Mouse (Mus musculus): ENCODE results near the gene Serinc5. TPM values are rescaled to one million over a fixed set of nuclear protein-coding genes. Genes with fewer than 3 reads are reported as not detected.

Gene Serinc5
- total RNA-seq, 2 experiments from 2014 or later: 62.3 to 62.4 TPM

DNA sequence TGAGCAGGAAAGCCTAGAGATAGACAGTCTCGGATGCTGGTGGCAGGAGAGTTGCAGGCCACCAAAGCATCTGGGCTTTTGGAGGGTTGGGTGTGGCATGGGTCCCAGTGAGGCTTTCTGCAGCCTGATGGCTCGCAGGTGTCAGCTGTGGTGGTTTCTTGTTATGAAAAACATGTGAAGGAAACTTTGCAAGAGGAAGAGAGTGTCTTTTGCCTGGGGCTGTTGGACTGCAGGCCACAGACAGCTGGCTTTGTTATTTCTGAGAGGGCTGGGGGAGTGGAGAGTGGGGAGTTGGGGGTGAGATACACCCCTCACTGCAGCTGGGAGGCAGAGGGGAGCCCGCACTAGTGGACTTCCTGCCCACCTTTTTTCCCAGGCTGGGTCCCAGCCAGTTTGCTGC, 127.9 kb downstream of the Serinc5 start:
- intact Hi-C loops (cut with DNase I): no loop called here
- no peak overlapping the region for H3K27ac ChIP-seq
- no peak overlapping the region for H3K4me3 ChIP-seq
- TF ChIP-seq CTCF (IDR thresholded peaks at IDR 0.05): no peak
- DNase-seq (ENCODE audit: extremely low spot score in 1 of 2, low spot score in 2 of 2): no peak

DNA sequence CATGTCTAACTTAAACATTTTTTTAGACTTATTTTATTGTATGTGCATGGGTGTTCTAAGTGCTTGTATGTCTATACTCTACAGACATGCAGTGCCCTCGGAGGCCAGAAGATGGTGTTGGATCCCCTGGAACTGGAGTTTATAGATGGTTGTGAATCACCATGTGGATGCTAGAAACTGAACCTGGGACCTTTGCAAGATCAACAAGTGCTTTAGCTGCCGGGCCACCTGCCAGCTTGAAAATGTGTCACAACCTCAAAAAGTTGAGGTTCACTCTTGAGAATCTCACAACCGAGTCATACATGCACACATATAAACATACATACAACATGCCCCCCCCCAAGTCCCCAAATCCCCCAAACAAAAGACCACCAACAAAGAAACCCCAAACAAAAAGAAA, 129.0 kb downstream of the Serinc5 start:
- intact Hi-C loops (cut with DNase I): loop anchor here (1.0 to 2.0 kb wide), 2 partner anchors 160 to 379 kb away; no protein-coding TSS in a partner anchor
- DNase-seq (ENCODE audit: extremely low spot score in 1 of 2, low spot score in 2 of 2): no peak
- no peak overlapping the region for H3K4me3 ChIP-seq
- TF ChIP-seq CTCF (IDR thresholded peaks at IDR 0.05): no peak
- H3K27ac ChIP-seq: no peak overlapping the region

DNA sequence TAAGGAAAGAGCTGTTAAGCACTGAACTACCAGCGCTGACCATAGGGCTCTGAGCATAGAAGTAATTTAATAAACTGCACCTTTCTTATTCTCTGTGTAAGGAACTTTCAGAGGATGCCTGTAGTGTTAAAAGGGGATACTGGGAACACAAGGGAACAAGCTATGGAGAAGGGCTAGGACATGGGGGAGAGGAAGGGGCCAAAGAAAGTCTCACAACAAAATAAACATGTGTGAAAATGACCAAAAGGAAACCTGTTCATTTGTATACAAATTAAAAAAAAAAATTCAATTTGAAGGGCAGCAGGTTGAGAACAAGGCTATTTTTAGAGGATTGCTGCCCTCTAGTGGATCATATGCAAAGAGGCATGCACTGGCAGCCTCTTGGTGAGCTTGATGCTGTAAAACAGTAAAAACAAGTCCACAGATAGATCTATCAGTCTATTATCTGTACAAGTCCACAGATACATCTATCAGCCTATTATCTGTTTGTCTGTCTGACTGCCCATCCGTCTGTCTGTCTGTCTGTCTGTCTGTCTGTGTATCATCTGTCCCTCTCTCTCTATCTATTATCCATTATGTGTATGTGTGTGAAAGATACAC, 129.9 kb downstream of the Serinc5 start:
- Histone ChIP-seq H3K27ac (no peak overlapping the region), H3K4me3 (no peak overlapping the region)
- peak; percentile 91 for TF ChIP-seq CTCF (IDR thresholded peaks at IDR 0.05)
- intact Hi-C loops (cut with DNase I): loop anchor here (1.0 to 2.0 kb wide), 2 partner anchors 160 to 380 kb away; no protein-coding TSS in a partner anchor
- no peak for DNase-seq (ENCODE audit: extremely low spot score in 1 of 2, low spot score in 2 of 2)

DNA sequence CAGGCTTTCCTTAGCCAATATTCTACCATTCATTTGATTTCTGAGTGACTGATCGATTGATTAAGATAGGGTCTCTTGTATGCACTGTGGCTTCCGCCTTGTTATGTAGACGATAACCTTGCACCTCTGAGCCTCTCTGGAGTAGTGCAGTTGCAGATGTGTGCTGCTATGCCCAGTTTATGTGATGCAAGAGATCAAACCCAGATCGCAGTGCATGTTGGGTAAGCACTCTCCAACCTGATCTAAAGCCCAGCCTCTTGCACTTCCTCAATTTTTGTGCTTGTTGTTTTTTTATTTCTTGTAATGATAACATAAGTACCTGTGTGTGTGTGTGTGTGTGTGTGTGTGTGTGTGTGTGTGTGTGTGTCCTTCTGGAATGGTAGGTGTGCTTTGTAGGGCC, 132.0 kb downstream of the Serinc5 start:
- no peak for TF ChIP-seq CTCF (IDR thresholded peaks at IDR 0.05)
- H3K27ac ChIP-seq: no peak overlapping the region
- no peak for DNase-seq (ENCODE audit: extremely low spot score in 1 of 2, low spot score in 2 of 2)
- H3K4me3 ChIP-seq: no peak overlapping the region
- intact Hi-C loops (cut with DNase I): no loop called here

DNA sequence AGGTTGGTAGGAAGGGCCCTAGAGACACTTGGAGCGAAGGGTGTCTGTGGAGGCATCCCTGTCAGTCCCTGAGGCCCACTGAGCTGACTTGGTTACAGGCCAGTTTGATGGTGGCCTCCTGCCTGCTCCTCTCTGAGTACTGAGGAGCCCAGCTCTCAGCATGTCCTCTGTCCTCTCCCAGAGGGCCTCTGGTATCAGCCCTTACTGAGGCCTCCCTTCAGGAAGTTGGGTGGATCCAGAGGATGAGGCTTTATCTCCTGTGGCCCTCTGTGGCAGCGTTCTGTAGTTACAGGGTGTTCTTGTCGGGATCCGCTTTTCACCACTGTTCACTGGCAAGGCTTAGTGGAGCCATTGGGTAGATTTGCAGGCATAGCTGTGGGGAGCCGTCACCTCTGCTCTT, 132.4 kb downstream of the Serinc5 start:
- no peak for TF ChIP-seq CTCF (IDR thresholded peaks at IDR 0.05)
- intact Hi-C loops (cut with DNase I): no loop called here
- no peak overlapping the region for H3K4me3 ChIP-seq
- no peak for DNase-seq (ENCODE audit: extremely low spot score in 1 of 2, low spot score in 2 of 2)
- no peak overlapping the region for H3K27ac ChIP-seq

DNA sequence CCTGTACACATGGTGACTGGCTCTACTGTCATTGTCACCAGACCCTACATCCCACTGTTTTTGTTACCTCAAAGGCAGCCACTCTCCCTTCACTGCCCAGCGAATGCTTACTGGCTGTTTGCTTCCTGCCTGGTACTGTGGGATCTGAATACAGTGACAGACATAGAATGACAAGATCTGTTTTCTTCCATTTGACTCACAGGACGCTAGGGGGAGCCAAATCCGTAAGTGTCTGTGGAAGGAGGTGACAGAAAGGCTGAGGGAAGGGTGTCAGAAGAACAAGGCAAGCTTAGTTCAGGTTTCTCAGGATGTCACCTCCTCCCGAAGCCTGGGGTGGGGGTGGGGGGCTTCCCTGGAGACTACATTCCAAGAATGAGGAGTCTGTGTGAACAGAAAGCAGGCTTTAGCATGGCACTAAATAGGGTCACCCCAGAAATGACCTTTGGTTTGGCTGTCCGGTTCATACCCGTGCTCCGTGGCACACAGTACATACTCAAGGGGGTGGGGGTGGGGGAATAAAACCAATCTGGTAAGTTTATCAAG, 140.2 kb downstream of the Serinc5 start:
- intact Hi-C loops (cut with DNase I): loop anchor here (1.0 to 10.0 kb wide), 7 partner anchors 91 to 968 kb away; partner anchors contain the start of gene Mtx3
- Histone ChIP-seq H3K27ac (peak overlapping the region; percentile 45; the same call in 1 of the 2 replicates), H3K4me3 (no peak overlapping the region; the same call in 1 of the 2 replicates)
- peak; percentile 72 to 77 for DNase-seq (ENCODE audit: extremely low spot score in 1 of 2, low spot score in 2 of 2)
- TF ChIP-seq CTCF (IDR thresholded peaks at IDR 0.05): peak; percentile 71

DNA sequence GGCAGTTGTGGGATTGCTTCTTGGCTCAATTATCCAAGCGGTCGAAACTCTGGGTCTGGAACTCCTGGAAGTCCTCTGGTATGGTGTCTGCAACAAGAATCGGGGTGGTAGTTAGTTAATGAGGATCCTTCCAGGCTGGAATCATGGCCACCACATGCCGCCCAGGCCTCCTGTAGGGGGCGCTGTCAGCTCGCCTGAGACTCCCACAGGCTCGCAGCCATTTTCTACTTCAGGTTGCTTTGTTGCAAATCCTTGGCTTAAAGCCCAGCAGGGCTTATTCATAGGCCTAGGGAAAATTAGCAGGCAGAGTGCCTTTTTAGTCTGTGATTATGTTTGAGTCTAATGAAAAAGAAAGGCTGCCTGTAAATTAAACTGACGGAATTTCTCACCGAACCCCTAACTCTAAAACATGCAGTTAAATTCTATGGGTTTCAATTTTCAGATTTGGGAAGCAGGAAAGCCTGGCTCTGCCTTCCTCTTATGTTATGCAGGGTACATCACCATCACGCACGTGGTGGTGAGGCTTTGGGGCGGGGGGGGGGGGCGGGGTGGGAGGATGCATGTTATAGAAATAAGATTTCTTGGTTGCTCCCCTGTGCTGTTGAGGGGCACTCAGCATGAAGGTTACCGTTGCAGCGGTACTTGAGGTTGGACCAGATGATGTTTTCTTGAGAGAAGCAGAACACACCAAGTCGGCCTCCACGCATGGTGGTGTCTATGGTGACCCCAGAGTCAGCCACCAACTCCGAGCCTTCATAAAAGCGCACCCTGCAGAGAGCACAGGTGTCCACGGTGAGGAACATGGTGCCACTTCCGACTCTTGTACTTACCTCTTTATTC, 141.1 kb downstream of the Serinc5 start:
- DNase-seq (ENCODE audit: extremely low spot score in 1 of 2, low spot score in 2 of 2): peak; percentile 90 to 96
- peak; percentile 99 for TF ChIP-seq CTCF (IDR thresholded peaks at IDR 0.05)
- Histone ChIP-seq H3K4me3 (peak overlapping the region; percentile 9; the same call in 1 of the 2 replicates), H3K27ac (peak overlapping the region; percentile 76)
- intact Hi-C loops (cut with DNase I): loop anchor here (1.0 to 10.0 kb wide), 8 partner anchors 90 to 967 kb away; partner anchors contain the start of gene Mtx3

DNA sequence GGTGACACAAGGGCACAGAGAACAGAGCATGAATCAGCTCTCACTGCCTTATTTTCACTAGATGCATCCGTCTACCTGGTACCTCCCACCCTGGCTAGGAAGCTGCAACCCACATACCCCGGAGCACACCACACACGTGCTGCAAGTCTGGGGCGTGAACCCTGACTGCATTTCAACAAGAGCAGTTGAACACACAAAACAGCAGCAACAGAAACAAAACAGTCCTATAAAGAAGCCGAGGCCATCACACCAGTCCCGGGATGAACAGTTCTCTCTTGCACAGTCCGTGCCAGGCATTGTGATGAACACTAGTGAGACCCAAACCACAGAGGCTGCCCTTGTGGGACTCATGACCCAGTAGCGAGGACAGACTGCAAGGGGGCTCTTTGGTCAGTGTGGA, 142.8 kb downstream of the Serinc5 start:
- no peak overlapping the region for H3K27ac ChIP-seq
- DNase-seq (ENCODE audit: extremely low spot score in 1 of 2, low spot score in 2 of 2): no peak
- intact Hi-C loops (cut with DNase I): loop anchor here (2.0 to 10.0 kb wide), 5 partner anchors 89 to 651 kb away; partner anchors contain the start of gene Mtx3
- no peak overlapping the region for H3K4me3 ChIP-seq
- no peak for TF ChIP-seq CTCF (IDR thresholded peaks at IDR 0.05)

DNA sequence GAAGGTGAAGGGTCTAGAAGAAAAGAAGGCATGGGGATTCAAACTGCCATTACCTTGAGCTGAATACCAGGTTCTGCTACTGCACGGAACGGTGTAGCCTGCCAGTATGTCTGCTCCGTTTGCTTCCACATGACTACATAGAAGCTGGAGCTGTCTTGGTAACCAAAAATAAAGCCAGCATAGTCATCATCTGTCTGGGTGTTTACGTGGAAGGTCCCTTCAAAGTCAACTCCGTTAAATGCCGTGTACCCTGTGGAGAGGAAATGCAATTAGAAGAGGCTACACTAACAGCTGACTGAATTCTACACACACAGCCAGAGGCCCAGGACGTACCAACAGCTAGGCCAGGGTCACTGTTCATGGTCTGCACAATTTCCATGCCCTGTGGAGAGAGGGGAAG, 144.1 kb downstream of the Serinc5 start:
- Histone ChIP-seq H3K4me3 (no peak overlapping the region), H3K27ac (no peak overlapping the region)
- intact Hi-C loops (cut with DNase I): loop anchor here (5.0 to 10.0 kb wide), 2 partner anchors 302 to 650 kb away; no protein-coding TSS in a partner anchor
- TF ChIP-seq CTCF (IDR thresholded peaks at IDR 0.05): no peak
- DNase-seq (ENCODE audit: extremely low spot score in 1 of 2, low spot score in 2 of 2): no peak

DNA sequence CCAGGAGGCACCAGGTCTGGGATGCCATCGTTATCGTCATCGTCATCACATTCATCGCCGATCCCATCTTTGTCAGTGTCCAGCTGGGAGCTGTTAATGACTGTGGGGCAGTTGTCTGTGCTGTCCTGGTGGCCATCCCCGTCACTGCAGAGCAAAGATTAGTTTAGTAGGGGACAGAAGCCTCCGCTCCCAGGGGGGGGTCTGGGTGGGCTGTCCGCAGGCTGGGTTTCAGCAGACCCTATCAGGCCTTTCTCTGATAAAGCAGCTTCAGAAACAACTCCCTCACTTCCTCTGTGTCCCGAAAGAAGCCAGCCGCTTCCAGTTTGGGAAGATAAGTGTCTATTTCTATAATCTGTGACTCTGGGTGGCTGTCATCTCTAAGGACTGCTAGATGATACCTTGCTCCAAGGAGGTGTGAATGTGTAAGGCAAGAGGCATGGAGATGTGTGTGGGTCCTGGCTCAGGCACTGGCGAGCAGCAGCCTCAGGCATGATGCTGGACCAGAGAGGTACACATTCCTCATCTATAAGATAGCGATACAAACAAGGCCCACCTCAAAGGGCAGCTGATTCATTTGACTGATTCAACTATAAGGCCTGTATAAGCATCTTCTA, 147.2 kb downstream of the Serinc5 start:
- H3K27ac ChIP-seq: no peak overlapping the region
- intact Hi-C loops (cut with DNase I): loop anchor here (2.0 to 10.0 kb wide), 3 partner anchors 299 to 647 kb away; no protein-coding TSS in a partner anchor
- H3K4me3 ChIP-seq: no peak overlapping the region
- no peak for TF ChIP-seq CTCF (IDR thresholded peaks at IDR 0.05)
- no peak for DNase-seq (ENCODE audit: extremely low spot score in 1 of 2, low spot score in 2 of 2)

DNA sequence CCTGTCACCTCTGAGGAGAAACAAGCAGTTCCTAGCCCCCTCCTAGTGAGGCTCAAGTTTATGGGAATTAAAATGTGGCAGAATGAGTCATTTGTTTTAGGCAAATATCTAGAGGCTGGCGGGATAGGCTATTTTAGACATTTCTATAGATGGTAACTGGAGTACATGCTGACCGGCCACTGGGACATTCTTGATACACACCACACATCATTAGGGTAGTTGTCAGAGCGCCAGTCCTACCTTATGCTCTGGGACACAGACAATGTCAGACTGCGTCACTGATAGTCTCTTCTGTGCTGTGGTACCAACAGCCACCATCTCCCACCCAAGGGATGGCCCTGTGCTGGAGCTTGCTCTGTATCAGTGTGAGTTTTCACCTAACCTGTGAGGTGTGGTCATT, 148.2 kb downstream of the Serinc5 start:
- TF ChIP-seq CTCF (IDR thresholded peaks at IDR 0.05): no peak; the same call in 1 of the 2 replicates
- intact Hi-C loops (cut with DNase I): loop anchor here (2.0 to 10.0 kb wide), 3 partner anchors 298 to 646 kb away; no protein-coding TSS in a partner anchor
- Histone ChIP-seq H3K27ac (0 out of 2 replicates have a peak overlapping the region, but pooled peaks have one; percentile 11), H3K4me3 (no peak overlapping the region)
- no peak for DNase-seq (ENCODE audit: extremely low spot score in 1 of 2, low spot score in 2 of 2)

All from left cerebral cortex, adult 2 months (tissue).